ENCODE assay signal across 8 mouse cellular contexts in genomic region chr1:152640195-152640981, GRCm38 (mm10).
DNase-seq lines count a peak whose midpoint lies in the region; ATAC-seq lines count a peak whose summit lies in the region.

No protein-coding gene starts in this region.

- no peaks in the 10 kb centered on the region for H3K36me3 ChIP-seq in forebrain, embryonic 15.5 days
- no peaks in the 10 kb centered on the region for H3K36me3 ChIP-seq in forebrain, embryonic 10.5 days (replicated peaks)
- no peaks in the 10 kb centered on the region for H3K36me3 ChIP-seq in heart, embryonic 10.5 days
- H3K36me3 ChIP-seq in kidney, embryonic 15.5 days: no peaks in the 10 kb centered on the region
- H3K36me3 ChIP-seq in limb, embryonic 11.5 days (ENCODE audit: control insufficient read depth, insufficient read depth, low read length): no peaks in the 10 kb centered on the region

- H3K27me3 ChIP-seq in forebrain, embryonic 15.5 days: no peaks in the 10 kb centered on the region
- H3K27me3 ChIP-seq in forebrain, embryonic 10.5 days (ENCODE audit: poor library complexity, severe bottlenecking): no peaks in the 10 kb centered on the region
- H3K27me3 ChIP-seq in heart, embryonic 10.5 days (ENCODE audit: insufficient read depth, poor library complexity, severe bottlenecking): no peaks in the 10 kb centered on the region
- no peaks in the 10 kb centered on the region for H3K27me3 ChIP-seq in kidney, embryonic 15.5 days
- H3K27me3 ChIP-seq in limb, embryonic 11.5 days (ENCODE audit: control insufficient read depth, insufficient read depth, low read length): no peaks in the 10 kb centered on the region

- no peak overlapping the region for H3K9ac ChIP-seq in forebrain, embryonic 15.5 days (replicated peaks)
- H3K9ac ChIP-seq in kidney, embryonic 15.5 days: no peak overlapping the region
- no peak overlapping the region for H3K9ac ChIP-seq in limb, embryonic 11.5 days (ENCODE audit: low read length)

- no peak overlapping the region for H3K4me2 ChIP-seq in forebrain, embryonic 15.5 days (replicated peaks)
- H3K4me2 ChIP-seq in kidney, embryonic 15.5 days: no peak overlapping the region
- H3K4me2 ChIP-seq in limb, embryonic 11.5 days (ENCODE audit: low read depth, severe bottlenecking): no peak overlapping the region

- H3K4me3 ChIP-seq in forebrain, embryonic 15.5 days: no peak overlapping the region
- no peak overlapping the region for H3K4me3 ChIP-seq in forebrain, embryonic 10.5 days
- no peak overlapping the region for H3K4me3 ChIP-seq in heart, embryonic 10.5 days
- no peak overlapping the region for H3K4me3 ChIP-seq in kidney, embryonic 15.5 days (replicated peaks)
- no peak overlapping the region for H3K4me3 ChIP-seq in limb, embryonic 11.5 days (ENCODE audit: low read depth, low read length)

- peak overlapping the region; percentile 50; the same call in 1 of the 2 replicates for H3K27ac ChIP-seq in forebrain, embryonic 15.5 days (replicated peaks)
- no peak overlapping the region for H3K27ac ChIP-seq in forebrain, embryonic 10.5 days
- peak overlapping the region; percentile 59 for H3K27ac ChIP-seq in heart, embryonic 10.5 days
- H3K27ac ChIP-seq in kidney, embryonic 15.5 days: peak overlapping the region; percentile 23; the same call in 1 of the 2 replicates
- H3K27ac ChIP-seq in limb, embryonic 11.5 days (replicated peaks; ENCODE audit: low read depth, low read length): no peak overlapping the region

- WGBS in forebrain, embryonic 15.5 days: 41% methylated on average over 11 of the region's 11 CpGs
- WGBS in forebrain, embryonic 10.5 days: 85% methylated on average over 11 of the region's 11 CpGs
- 68% methylated on average over 11 of the region's 11 CpGs for WGBS in heart, embryonic 10.5 days
- 58% methylated on average over 11 of the region's 11 CpGs for WGBS in kidney, embryonic 15.5 days
- 71% methylated on average over 11 of the region's 11 CpGs for WGBS in limb, embryonic 11.5 days

- peak; percentile 90 for ATAC-seq in forebrain, embryonic 15.5 days (replicated peaks)
- peak; percentile 71 for ATAC-seq in kidney, embryonic 15.5 days (replicated peaks; ENCODE audit: low FRiP score)
- no peak for ATAC-seq in limb, embryonic 11.5 days (ENCODE audit: insufficient number of reproducible peaks, low FRiP score, low TSS enrichment, low read depth)

- peaks cover 19% of the 10 kb centered on the region for H3K4me1 ChIP-seq in forebrain, embryonic 15.5 days
- peaks cover 7% of the 10 kb centered on the region; the same call in 1 of the 2 replicates for H3K4me1 ChIP-seq in forebrain, embryonic 10.5 days
- peaks cover 11% of the 10 kb centered on the region for H3K4me1 ChIP-seq in heart, embryonic 10.5 days
- H3K4me1 ChIP-seq in kidney, embryonic 15.5 days: peaks cover 16% of the 10 kb centered on the region; the same call in 1 of the 2 replicates
- H3K4me1 ChIP-seq in limb, embryonic 11.5 days (ENCODE audit: control insufficient read depth, insufficient read depth, low read length): peaks cover 14% of the 10 kb centered on the region

- no peaks in the 10 kb centered on the region for H3K9me3 ChIP-seq in forebrain, embryonic 15.5 days
- no peaks in the 10 kb centered on the region for H3K9me3 ChIP-seq in forebrain, embryonic 10.5 days
- no peaks in the 10 kb centered on the region for H3K9me3 ChIP-seq in heart, embryonic 10.5 days
- no peaks in the 10 kb centered on the region for H3K9me3 ChIP-seq in kidney, embryonic 15.5 days (replicated peaks)
- no peaks in the 10 kb centered on the region for H3K9me3 ChIP-seq in limb, embryonic 11.5 days (ENCODE audit: control insufficient read depth, low read length)

- DNase-seq in forebrain, embryonic 10.5 days (ENCODE audit: extremely low spot score, low spot score): no peak
- peak; percentile 95 to 97 for DNase-seq in cerebellum, postnatal 36 days
- DNase-seq in heart, embryonic 10.5 days (ENCODE audit: low spot score): no peak
- DNase-seq in limb, embryonic 11.5 days (ENCODE audit: low spot score): peak; percentile 35
- DNase-seq in right cerebral cortex, postnatal 14 days: peak; percentile 54
- no peak for DNase-seq in embryo, embryonic 10 days (ENCODE audit: low spot score)

Comparison
In these comparisons a context has a peak if more than half of its experiments do, and no peak if none do; other contexts are left out.
1. H3K27ac ChIP-seq: peak in forebrain, embryonic 15.5 days (single experiment), heart, embryonic 10.5 days (single experiment) and kidney, embryonic 15.5 days (single experiment); none in forebrain, embryonic 10.5 days (single experiment) and limb, embryonic 11.5 days (single experiment).
2. DNase-seq: peak in cerebellum, postnatal 36 days (2 of 2), limb, embryonic 11.5 days (single experiment) and right cerebral cortex, postnatal 14 days (single experiment); none in forebrain, embryonic 10.5 days (single experiment), heart, embryonic 10.5 days (single experiment) and embryo, embryonic 10 days (single experiment).